Mouse (Mus musculus): ENCODE measurements around the gene Npnt. TPM values are rescaled to one million over a fixed set of nuclear protein-coding genes. Genes with fewer than 3 reads are reported as not detected.

The Npnt gene
- polyA plus RNA-seq, 1 experiment, result 17.6 TPM

GRCm38 (mm10) chr3:132915661-132916060, 34.4 kb downstream of the Npnt start:
- no peaks in the 10 kb centered on the region for H3K36me3 ChIP-seq (ENCODE audit: control insufficient read depth, insufficient read depth, low read length, poor library complexity, severe bottlenecking)

GRCm38 (mm10) chr3:132912420-132912819, 37.7 kb downstream of the Npnt start:
- no peaks in the 10 kb centered on the region for H3K9me3 ChIP-seq (replicated peaks; ENCODE audit: control insufficient read depth, insufficient read depth, low read length, poor library complexity, severe bottlenecking)
- no peaks in the 10 kb centered on the region for H3K27me3 ChIP-seq (ENCODE audit: control insufficient read depth, insufficient read depth, low read length, poor library complexity, severe bottlenecking)
- no peaks in the 10 kb centered on the region for H3K4me1 ChIP-seq (ENCODE audit: control insufficient read depth, insufficient read depth, low read length)
- H3K4me3 ChIP-seq (ENCODE audit: low read depth, low read length), result no peak overlapping the region
- TF ChIP-seq EP300 (IDR thresholded peaks at IDR 0.05; ENCODE audit: insufficient read depth, low read depth, low read length), result no peak
- no peak for TF ChIP-seq POLR2A (IDR thresholded peaks at IDR 0.05; ENCODE audit: insufficient read depth, low read length)
- no peak for TF ChIP-seq CTCF (IDR thresholded peaks at IDR 0.05; ENCODE audit: low read depth, low read length)
- H3K36me3 ChIP-seq (ENCODE audit: control insufficient read depth, insufficient read depth, low read length, poor library complexity, severe bottlenecking), result no peaks in the 10 kb centered on the region
- no peak overlapping the region for H3K9ac ChIP-seq (ENCODE audit: low read depth, poor library complexity, severe bottlenecking)
- no peak overlapping the region for H3K27ac ChIP-seq (ENCODE audit: insufficient read depth, low read length)

More at GRCm38 (mm10) chr3:132915661-132916060, 34.4 kb downstream of the Npnt start:
- no peaks in the 10 kb centered on the region for H3K4me1 ChIP-seq (ENCODE audit: control insufficient read depth, insufficient read depth, low read length)
- H3K9ac ChIP-seq (ENCODE audit: low read depth, poor library complexity, severe bottlenecking), result no peak overlapping the region
- TF ChIP-seq EP300 (IDR thresholded peaks at IDR 0.05; ENCODE audit: insufficient read depth, low read depth, low read length) (no peak), CTCF (IDR thresholded peaks at IDR 0.05; ENCODE audit: low read depth, low read length) (no peak), POLR2A (IDR thresholded peaks at IDR 0.05; ENCODE audit: insufficient read depth, low read length) (no peak)
- no peaks in the 10 kb centered on the region for H3K27me3 ChIP-seq (ENCODE audit: control insufficient read depth, insufficient read depth, low read length, poor library complexity, severe bottlenecking)
- H3K9me3 ChIP-seq (replicated peaks; ENCODE audit: control insufficient read depth, insufficient read depth, low read length, poor library complexity, severe bottlenecking), result no peaks in the 10 kb centered on the region
- no peak overlapping the region for H3K27ac ChIP-seq (ENCODE audit: insufficient read depth, low read length)
- no peak overlapping the region for H3K4me3 ChIP-seq (ENCODE audit: low read depth, low read length)

GRCm38 (mm10) chr3:132911716-132912115, 38.4 kb downstream of the Npnt start:
- no peak for TF ChIP-seq EP300 (IDR thresholded peaks at IDR 0.05; ENCODE audit: insufficient read depth, low read depth, low read length)
- no peak for TF ChIP-seq POLR2A (IDR thresholded peaks at IDR 0.05; ENCODE audit: insufficient read depth, low read length)
- TF ChIP-seq CTCF (IDR thresholded peaks at IDR 0.05; ENCODE audit: low read depth, low read length), result no peak
- no peak overlapping the region for H3K27ac ChIP-seq (ENCODE audit: insufficient read depth, low read length)
- H3K27me3 ChIP-seq (ENCODE audit: control insufficient read depth, insufficient read depth, low read length, poor library complexity, severe bottlenecking), result no peaks in the 10 kb centered on the region
- no peaks in the 10 kb centered on the region for H3K9me3 ChIP-seq (replicated peaks; ENCODE audit: control insufficient read depth, insufficient read depth, low read length, poor library complexity, severe bottlenecking)
- H3K36me3 ChIP-seq (ENCODE audit: control insufficient read depth, insufficient read depth, low read length, poor library complexity, severe bottlenecking), result no peaks in the 10 kb centered on the region
- no peak overlapping the region for H3K9ac ChIP-seq (ENCODE audit: low read depth, poor library complexity, severe bottlenecking)
- no peaks in the 10 kb centered on the region for H3K4me1 ChIP-seq (ENCODE audit: control insufficient read depth, insufficient read depth, low read length)
- no peak overlapping the region for H3K4me3 ChIP-seq (ENCODE audit: low read depth, low read length)

GRCm38 (mm10) chr3:132910727-132911126, 39.4 kb downstream of the Npnt start:
- Histone ChIP-seq H3K27ac (ENCODE audit: insufficient read depth, low read length) (no peak overlapping the region), H3K4me3 (ENCODE audit: low read depth, low read length) (no peak overlapping the region), H3K36me3 (ENCODE audit: control insufficient read depth, insufficient read depth, low read length, poor library complexity, severe bottlenecking) (no peaks in the 10 kb centered on the region), H3K4me1 (ENCODE audit: control insufficient read depth, insufficient read depth, low read length) (no peaks in the 10 kb centered on the region), H3K9me3 (replicated peaks; ENCODE audit: control insufficient read depth, insufficient read depth, low read length, poor library complexity, severe bottlenecking) (no peaks in the 10 kb centered on the region), H3K9ac (ENCODE audit: low read depth, poor library complexity, severe bottlenecking) (no peak overlapping the region), H3K27me3 (ENCODE audit: control insufficient read depth, insufficient read depth, low read length, poor library complexity, severe bottlenecking) (no peaks in the 10 kb centered on the region)
- TF ChIP-seq POLR2A (IDR thresholded peaks at IDR 0.05; ENCODE audit: insufficient read depth, low read length) (no peak), CTCF (IDR thresholded peaks at IDR 0.05; ENCODE audit: low read depth, low read length) (no peak), EP300 (IDR thresholded peaks at IDR 0.05; ENCODE audit: insufficient read depth, low read depth, low read length) (no peak)

DNA sequence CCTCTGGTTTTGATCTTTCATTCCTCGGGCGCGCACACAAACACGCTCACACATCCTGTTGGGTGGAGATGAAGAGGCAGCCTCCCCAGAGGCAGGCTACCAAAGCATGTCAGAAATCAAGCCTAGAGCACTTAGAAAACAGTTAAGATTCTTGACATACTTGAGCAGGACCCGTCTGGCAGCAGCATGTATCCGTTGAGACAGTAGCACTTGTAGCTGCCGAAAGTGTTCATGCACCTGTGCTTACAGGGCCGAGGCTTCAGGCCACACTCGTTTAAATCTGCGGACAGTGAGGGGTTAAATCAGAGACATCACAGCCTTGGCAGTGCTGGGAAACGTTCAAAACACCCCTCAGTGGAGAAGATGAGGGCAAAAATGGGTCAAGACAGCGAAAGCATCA, 40.4 kb downstream of the Npnt start:
- H3K9me3 ChIP-seq (replicated peaks; ENCODE audit: control insufficient read depth, insufficient read depth, low read length, poor library complexity, severe bottlenecking), result no peaks in the 10 kb centered on the region
- TF ChIP-seq CTCF (IDR thresholded peaks at IDR 0.05; ENCODE audit: low read depth, low read length), result no peak
- no peak for TF ChIP-seq EP300 (IDR thresholded peaks at IDR 0.05; ENCODE audit: insufficient read depth, low read depth, low read length)
- no peak for TF ChIP-seq POLR2A (IDR thresholded peaks at IDR 0.05; ENCODE audit: insufficient read depth, low read length)
- no peaks in the 10 kb centered on the region for H3K36me3 ChIP-seq (ENCODE audit: control insufficient read depth, insufficient read depth, low read length, poor library complexity, severe bottlenecking)
- H3K4me1 ChIP-seq (ENCODE audit: control insufficient read depth, insufficient read depth, low read length), result no peaks in the 10 kb centered on the region
- no peak overlapping the region for H3K4me3 ChIP-seq (ENCODE audit: low read depth, low read length)
- no peak overlapping the region for H3K9ac ChIP-seq (ENCODE audit: low read depth, poor library complexity, severe bottlenecking)
- no peak overlapping the region for H3K27ac ChIP-seq (ENCODE audit: insufficient read depth, low read length)
- H3K27me3 ChIP-seq (ENCODE audit: control insufficient read depth, insufficient read depth, low read length, poor library complexity, severe bottlenecking), result no peaks in the 10 kb centered on the region

- H3K9ac ChIP-seq (ENCODE audit: low read depth, poor library complexity, severe bottlenecking), result no peak overlapping the region
- H3K9me3 ChIP-seq (replicated peaks; ENCODE audit: control insufficient read depth, insufficient read depth, low read length, poor library complexity, severe bottlenecking), result no peaks in the 10 kb centered on the region
- H3K27ac ChIP-seq (ENCODE audit: insufficient read depth, low read length), result no peak overlapping the region
- no peak for TF ChIP-seq CTCF (IDR thresholded peaks at IDR 0.05; ENCODE audit: low read depth, low read length)
- no peaks in the 10 kb centered on the region for H3K4me1 ChIP-seq (ENCODE audit: control insufficient read depth, insufficient read depth, low read length)
- no peaks in the 10 kb centered on the region for H3K27me3 ChIP-seq (ENCODE audit: control insufficient read depth, insufficient read depth, low read length, poor library complexity, severe bottlenecking)
- H3K4me3 ChIP-seq (ENCODE audit: low read depth, low read length), result no peak overlapping the region
- H3K36me3 ChIP-seq (ENCODE audit: control insufficient read depth, insufficient read depth, low read length, poor library complexity, severe bottlenecking), result no peaks in the 10 kb centered on the region
Measured at GRCm38 (mm10) chr3:132907506-132908203, 42.4 kb downstream of the Npnt start.
